Mouse (Mus musculus): ENCODE data around the gene Fuz.
A peak's percentile ranks its signal among the peaks of the same experiment; 100 is the strongest.

Gene Fuz

DNA sequence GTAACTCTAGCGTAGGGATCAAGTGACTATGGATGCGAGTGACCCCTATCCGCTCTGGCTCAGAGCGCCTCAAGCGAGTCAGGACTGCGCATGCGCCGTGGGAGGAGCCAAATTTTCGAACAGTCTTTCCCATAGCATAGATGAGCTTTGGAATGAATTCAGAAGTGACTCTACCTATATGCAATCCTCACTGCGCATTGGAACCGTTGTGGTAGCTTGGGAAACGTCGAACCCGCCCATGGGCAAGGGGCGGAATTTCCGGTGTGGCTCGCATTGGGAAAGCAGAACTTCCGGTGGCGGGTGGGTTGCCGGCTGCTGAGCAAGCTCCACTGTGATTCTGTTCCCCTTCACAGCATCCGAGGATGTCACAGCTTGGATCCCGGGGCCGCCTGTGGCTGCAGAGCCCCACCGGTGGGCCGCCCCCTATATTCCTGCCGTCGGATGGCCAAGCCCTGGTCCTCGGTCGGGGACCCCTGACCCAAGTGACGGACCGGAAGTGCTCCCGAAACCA is 38.8 kb upstream of the Fuz start, which contains the start of gene Pnkp:
Pnkp (plus strand) TSS at position 98 of the 511 bp plus-strand sequence.
- Histone ChIP-seq H3K27me3 (ENCODE audit: insufficient read depth, low read length) (no peaks in the 10 kb centered on the region), H3K36me3 (ENCODE audit: insufficient read depth, low read length) (peaks cover 32% of the 10 kb centered on the region), H3K4me1 (replicated peaks; ENCODE audit: low read depth, low read length) (peaks cover 78% of the 10 kb centered on the region), H3K9me3 (ENCODE audit: low read length) (no peaks in the 10 kb centered on the region), H3K4me3 (replicated peaks; ENCODE audit: low read length) (peak within 1 kb of the TSS; percentile 98)
- TF ChIP-seq NANOG (IDR thresholded peaks at IDR 0.05; ENCODE audit: borderline replicate concordance, low read length), result no peak

DNA sequence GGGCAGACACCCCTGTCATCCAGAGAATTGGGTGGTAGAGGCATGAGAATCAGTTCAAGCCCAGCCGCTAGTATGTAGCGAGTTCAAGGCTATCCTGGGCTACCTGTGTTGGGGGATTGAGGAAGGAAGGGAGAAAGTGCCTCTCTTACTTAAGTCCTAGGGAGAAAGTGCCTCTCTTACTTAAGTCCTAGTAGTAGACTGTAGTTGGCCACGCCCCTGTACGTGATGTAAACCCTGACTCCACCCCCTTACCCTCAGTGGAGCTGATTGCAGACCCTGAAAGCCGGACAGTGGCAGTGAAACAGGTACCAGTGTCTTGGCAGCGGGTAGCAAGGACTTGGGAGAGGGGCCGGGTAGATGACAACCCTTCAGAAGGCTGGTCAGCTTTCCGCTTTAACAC is 38.0 kb upstream of the Fuz start:
- Histone ChIP-seq H3K9me3 (ENCODE audit: low read length) (no peaks in the 10 kb centered on the region), H3K4me3 (replicated peaks; ENCODE audit: low read length) (peak overlapping the region; percentile 98), H3K36me3 (ENCODE audit: insufficient read depth, low read length) (peaks cover 34% of the 10 kb centered on the region), H3K27me3 (ENCODE audit: insufficient read depth, low read length) (no peaks in the 10 kb centered on the region), H3K4me1 (replicated peaks; ENCODE audit: low read depth, low read length) (peaks cover 80% of the 10 kb centered on the region)
- TF ChIP-seq POU5F1 (IDR thresholded peaks at IDR 0.05; ENCODE audit: borderline replicate concordance, low read length), result no peak
- TF ChIP-seq NANOG (IDR thresholded peaks at IDR 0.05; ENCODE audit: borderline replicate concordance, low read length), result no peak
- TF ChIP-seq CTCF (conservative IDR thresholded peaks at IDR 0.05; ENCODE audit: low read length), result no peak

DNA sequence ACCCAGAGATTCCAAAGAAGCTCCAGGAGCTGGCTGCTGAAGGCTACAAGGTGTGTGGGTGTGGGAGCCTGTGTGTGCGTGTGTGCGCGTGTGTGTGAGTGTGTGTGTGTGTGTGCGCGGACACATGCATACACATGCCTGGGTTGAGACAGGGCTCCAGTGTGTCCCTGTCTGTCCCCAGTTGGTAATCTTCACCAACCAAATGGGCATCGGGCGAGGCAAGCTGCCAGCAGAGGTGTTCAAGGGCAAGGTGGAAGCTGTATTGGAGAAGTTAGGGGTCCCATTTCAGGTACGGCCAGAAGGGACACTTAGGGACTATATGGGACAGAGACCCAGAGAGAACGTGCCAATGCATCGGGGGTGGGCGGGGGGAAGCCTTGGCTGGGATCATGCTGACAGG is 36.0 kb upstream of the Fuz start:
- TF ChIP-seq POU5F1 (IDR thresholded peaks at IDR 0.05; ENCODE audit: borderline replicate concordance, low read length) (no peak), NANOG (IDR thresholded peaks at IDR 0.05; ENCODE audit: borderline replicate concordance, low read length) (no peak), CTCF (conservative IDR thresholded peaks at IDR 0.05; ENCODE audit: low read length) (no peak)
- Histone ChIP-seq H3K4me3 (replicated peaks; ENCODE audit: low read length) (no peak overlapping the region), H3K36me3 (ENCODE audit: insufficient read depth, low read length) (peaks cover 49% of the 10 kb centered on the region), H3K4me1 (replicated peaks; ENCODE audit: low read depth, low read length) (peaks cover 84% of the 10 kb centered on the region), H3K9me3 (ENCODE audit: low read length) (no peaks in the 10 kb centered on the region), H3K27me3 (ENCODE audit: insufficient read depth, low read length) (no peaks in the 10 kb centered on the region)

DNA sequence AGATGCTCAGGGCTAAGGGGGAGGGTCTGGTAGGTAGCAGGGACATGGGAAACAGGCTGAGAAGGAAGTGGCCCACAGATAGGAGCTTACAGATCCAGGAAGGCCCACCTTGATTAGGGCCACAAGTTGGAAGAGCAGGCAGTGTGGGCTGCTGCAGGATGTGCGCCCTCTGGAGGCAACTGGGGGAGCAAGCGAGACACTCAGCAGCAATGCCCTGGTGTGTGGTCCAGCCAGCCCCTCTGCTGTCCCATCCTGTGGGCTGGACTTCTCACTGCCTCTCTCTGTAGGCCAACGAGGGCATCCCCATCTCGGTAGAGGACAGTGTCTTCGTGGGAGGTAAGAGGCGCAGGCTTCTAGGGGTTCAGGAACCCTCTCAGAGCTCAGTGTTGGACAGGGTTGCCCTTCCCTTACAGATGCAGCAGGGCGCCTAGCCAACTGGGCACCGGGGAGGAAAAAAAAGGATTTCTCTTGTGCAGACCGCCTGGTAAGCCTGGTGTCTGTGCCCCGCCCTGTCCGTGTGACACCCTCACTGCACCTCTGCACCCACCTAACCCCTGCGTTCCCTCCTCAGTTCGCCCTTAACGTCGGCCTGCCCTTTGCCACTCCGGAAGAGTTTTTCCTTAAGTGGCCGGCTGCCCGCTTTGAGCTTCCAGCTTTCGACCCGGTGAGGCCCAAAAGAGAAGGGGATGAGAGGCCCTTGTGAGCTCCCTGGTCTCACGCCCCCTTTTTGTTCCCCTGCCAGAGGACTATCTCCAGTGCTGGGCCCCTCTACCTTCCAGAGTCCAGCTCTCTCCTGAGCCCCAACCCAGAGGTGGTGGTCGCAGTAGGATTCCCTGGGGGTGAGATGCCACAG is 35.1 kb upstream of the Fuz start:
- TF ChIP-seq CTCF (conservative IDR thresholded peaks at IDR 0.05; ENCODE audit: low read length) (peak; percentile 86), NANOG (IDR thresholded peaks at IDR 0.05; ENCODE audit: borderline replicate concordance, low read length) (no peak)
- no peaks in the 10 kb centered on the region for H3K9me3 ChIP-seq (ENCODE audit: low read length)
- peaks cover 84% of the 10 kb centered on the region for H3K4me1 ChIP-seq (replicated peaks; ENCODE audit: low read depth, low read length)
- no peaks in the 10 kb centered on the region for H3K27me3 ChIP-seq (ENCODE audit: insufficient read depth, low read length)
- H3K36me3 ChIP-seq (ENCODE audit: insufficient read depth, low read length), result peaks cover 55% of the 10 kb centered on the region
- peak overlapping the region; percentile 37 for H3K4me3 ChIP-seq (replicated peaks; ENCODE audit: low read length)

DNA sequence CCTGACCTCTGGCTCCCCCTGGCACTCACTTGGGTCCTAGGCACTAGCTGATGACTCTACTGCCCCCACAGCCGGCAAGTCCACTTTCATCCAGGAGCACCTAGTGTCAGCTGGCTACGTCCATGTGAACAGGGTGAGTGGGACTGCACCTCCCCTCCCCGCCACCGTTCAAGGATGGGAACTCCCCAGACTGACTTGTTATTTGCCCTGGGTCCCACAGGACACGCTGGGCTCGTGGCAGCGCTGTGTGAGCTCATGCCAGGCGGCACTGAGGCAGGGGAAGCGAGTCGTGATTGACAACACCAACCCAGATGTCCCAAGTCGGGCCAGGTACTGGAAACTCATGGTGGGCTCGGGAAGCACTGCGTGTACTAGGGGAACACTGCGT is 34.5 kb upstream of the Fuz start:
- Histone ChIP-seq H3K4me3 (replicated peaks; ENCODE audit: low read length) (0 out of 2 replicates have a peak overlapping the region, but pooled peaks have one; percentile 37), H3K4me1 (replicated peaks; ENCODE audit: low read depth, low read length) (peaks cover 84% of the 10 kb centered on the region), H3K27me3 (ENCODE audit: insufficient read depth, low read length) (no peaks in the 10 kb centered on the region), H3K9me3 (ENCODE audit: low read length) (no peaks in the 10 kb centered on the region), H3K36me3 (ENCODE audit: insufficient read depth, low read length) (peaks cover 62% of the 10 kb centered on the region)
- TF ChIP-seq NANOG (IDR thresholded peaks at IDR 0.05; ENCODE audit: borderline replicate concordance, low read length) (no peak), POU5F1 (IDR thresholded peaks at IDR 0.05; ENCODE audit: borderline replicate concordance, low read length) (no peak), CTCF (conservative IDR thresholded peaks at IDR 0.05; ENCODE audit: low read length) (no peak)

DNA sequence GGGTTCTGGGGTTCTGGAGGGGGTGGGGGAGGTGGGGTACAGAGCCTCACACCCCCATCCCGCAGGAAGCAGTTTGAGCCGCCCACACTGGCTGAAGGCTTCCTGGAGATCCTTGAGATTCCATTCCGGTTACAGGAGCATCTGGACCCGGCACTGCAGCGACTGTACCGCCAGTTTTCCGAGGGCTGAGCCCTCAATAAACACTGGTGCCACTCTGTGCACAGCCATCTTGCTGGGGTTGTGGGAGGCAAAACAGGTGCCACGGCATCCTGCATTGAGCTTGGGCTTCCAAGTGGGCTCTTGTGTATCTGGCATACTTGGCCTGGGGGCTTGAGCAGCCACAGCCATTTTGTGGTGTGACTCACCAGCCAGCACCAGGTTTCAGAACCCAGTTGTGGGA is 33.4 kb upstream of the Fuz start:
- no peak overlapping the region for H3K4me3 ChIP-seq (replicated peaks; ENCODE audit: low read length)
- no peaks in the 10 kb centered on the region for H3K9me3 ChIP-seq (ENCODE audit: low read length)
- no peak for TF ChIP-seq NANOG (IDR thresholded peaks at IDR 0.05; ENCODE audit: borderline replicate concordance, low read length)
- no peak for TF ChIP-seq POU5F1 (IDR thresholded peaks at IDR 0.05; ENCODE audit: borderline replicate concordance, low read length)
- peaks cover 68% of the 10 kb centered on the region for H3K36me3 ChIP-seq (ENCODE audit: insufficient read depth, low read length)
- H3K4me1 ChIP-seq (replicated peaks; ENCODE audit: low read depth, low read length), result peaks cover 89% of the 10 kb centered on the region
- H3K27me3 ChIP-seq (ENCODE audit: insufficient read depth, low read length), result no peaks in the 10 kb centered on the region

DNA sequence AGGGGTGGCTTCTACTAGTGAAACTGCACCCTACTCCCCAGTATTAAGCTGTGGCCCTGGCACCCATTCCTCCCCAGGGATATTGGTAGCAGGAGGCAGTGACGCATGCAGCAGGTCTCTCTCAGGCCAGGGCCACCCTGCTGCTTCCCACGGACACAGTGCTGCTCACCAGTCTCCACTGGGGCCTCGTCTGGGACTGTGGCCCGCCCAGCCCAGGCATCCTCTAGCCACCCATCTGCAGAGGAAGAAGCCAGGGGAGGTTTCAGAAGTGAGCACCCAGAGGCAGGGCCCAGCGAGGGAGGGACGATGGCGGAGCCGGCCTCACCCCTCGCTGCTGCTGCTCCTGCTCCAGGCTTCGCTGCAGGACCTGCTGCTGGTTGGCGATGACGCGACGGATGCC is 32.7 kb upstream of the Fuz start:
- H3K9me3 ChIP-seq (ENCODE audit: low read length), result no peaks in the 10 kb centered on the region
- peaks cover 68% of the 10 kb centered on the region for H3K36me3 ChIP-seq (ENCODE audit: insufficient read depth, low read length)
- peaks cover 92% of the 10 kb centered on the region for H3K4me1 ChIP-seq (replicated peaks; ENCODE audit: low read depth, low read length)
- H3K27me3 ChIP-seq (ENCODE audit: insufficient read depth, low read length), result no peaks in the 10 kb centered on the region
- H3K4me3 ChIP-seq (replicated peaks; ENCODE audit: low read length), result peak overlapping the region; percentile 45
- TF ChIP-seq CTCF (conservative IDR thresholded peaks at IDR 0.05; ENCODE audit: low read length) (no peak), POU5F1 (IDR thresholded peaks at IDR 0.05; ENCODE audit: borderline replicate concordance, low read length) (no peak), NANOG (IDR thresholded peaks at IDR 0.05; ENCODE audit: borderline replicate concordance, low read length) (no peak)

DNA sequence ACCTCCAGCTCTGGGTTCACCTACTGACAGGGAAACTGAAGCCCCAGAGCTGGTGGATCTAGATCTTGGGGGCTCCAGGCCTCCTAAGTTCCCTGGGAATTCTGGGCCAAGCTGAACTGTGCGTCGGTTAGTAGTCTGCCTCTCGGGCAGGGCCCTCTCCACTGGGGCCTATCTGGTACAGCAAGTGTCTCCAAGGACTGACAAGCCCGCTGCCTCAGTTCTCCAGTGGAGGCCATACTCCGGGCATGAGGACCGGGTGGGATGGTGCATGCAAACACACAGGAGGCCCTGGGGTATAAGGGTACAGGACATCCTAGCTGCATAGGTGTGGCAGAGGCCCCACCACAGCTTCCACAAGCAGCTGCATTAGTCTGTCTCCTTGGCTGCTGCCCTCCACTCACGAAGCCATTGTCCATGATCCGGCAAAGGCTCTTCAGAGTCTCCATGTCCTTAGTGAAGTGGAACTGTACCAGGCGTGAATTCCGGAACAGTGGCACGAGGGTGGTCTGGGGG is 31.8 kb upstream of the Fuz start:
- Histone ChIP-seq H3K4me3 (replicated peaks; ENCODE audit: low read length) (peak overlapping the region; percentile 45; the same call in 1 of the 2 replicates), H3K4me1 (replicated peaks; ENCODE audit: low read depth, low read length) (peaks cover 90% of the 10 kb centered on the region), H3K9me3 (ENCODE audit: low read length) (no peaks in the 10 kb centered on the region), H3K36me3 (ENCODE audit: insufficient read depth, low read length) (peaks cover 62% of the 10 kb centered on the region), H3K27me3 (ENCODE audit: insufficient read depth, low read length) (no peaks in the 10 kb centered on the region)
- TF ChIP-seq NANOG (IDR thresholded peaks at IDR 0.05; ENCODE audit: borderline replicate concordance, low read length) (no peak), CTCF (conservative IDR thresholded peaks at IDR 0.05; ENCODE audit: low read length) (no peak), POU5F1 (IDR thresholded peaks at IDR 0.05; ENCODE audit: borderline replicate concordance, low read length) (no peak)

Measured in E14TG2a.4 (cell line).